Mouse (Mus musculus) G1E (cell line): ENCODE data around the gene Paxip1.

Experiments used
- CTCF ChIP-seq: IDR thresholded peaks from 2 replicates; pipeline ENCODE4 v1.5.1; 2012; ENCODE audit warnings: low read depth, low read length, inconsistent platforms, mixed read lengths
- GATA1 ChIP-seq: IDR thresholded peaks from 2 replicates; pipeline ENCODE4 v1.6.1; 2012; ENCODE audit warnings: borderline replicate concordance, low read length, inconsistent platforms, mixed read lengths
- GATA2 ChIP-seq: IDR thresholded peaks from 2 replicates; pipeline ENCODE4 v1.6.1; 2012; ENCODE audit warnings: low read depth, low read length, inconsistent platforms, borderline replicate concordance
- POLR2AphosphoS5 ChIP-seq: IDR thresholded peaks from 2 replicates; pipeline ENCODE4 v1.6.1; 2012; ENCODE audit warnings: low read depth, low read length, inconsistent platforms; ENCODE audit not compliant: insufficient replicate concordance

GRCm38 (mm10) chr5:27706551-27706950 lies 84.9 kb downstream of the Paxip1 start:
- TF ChIP-seq CTCF, result no peak
- no peak for TF ChIP-seq GATA2
- no peak for TF ChIP-seq GATA1
- no peak for TF ChIP-seq POLR2AphosphoS5
